Mouse (Mus musculus) heart, adult 2 months (tissue): ENCODE measurements around the gene Ggct.

ENCODE experiments used
- CTCF ChIP-seq: fragments of 200-600 bp; IDR thresholded peaks from 2 replicates; pipeline ENCODE4 v1.8.1; 2022; ENCODE audit warnings: antibody characterized with exemption, mild to moderate bottlenecking, moderate library complexity
- EP300 ChIP-seq: fragments of 200-500 bp; IDR thresholded peaks from 2 replicates; pipeline ENCODE4 v1.6.1; 2011; ENCODE audit warnings: low read depth, low read length, control low read depth; ENCODE audit not compliant: insufficient read depth
- POLR2A ChIP-seq: fragments of 200-500 bp; IDR thresholded peaks from 2 replicates; pipeline ENCODE4 v1.6.1; 2011; ENCODE audit warnings: mild to moderate bottlenecking, low read depth, low read length, control low read depth; ENCODE audit not compliant: insufficient read depth

DNA sequence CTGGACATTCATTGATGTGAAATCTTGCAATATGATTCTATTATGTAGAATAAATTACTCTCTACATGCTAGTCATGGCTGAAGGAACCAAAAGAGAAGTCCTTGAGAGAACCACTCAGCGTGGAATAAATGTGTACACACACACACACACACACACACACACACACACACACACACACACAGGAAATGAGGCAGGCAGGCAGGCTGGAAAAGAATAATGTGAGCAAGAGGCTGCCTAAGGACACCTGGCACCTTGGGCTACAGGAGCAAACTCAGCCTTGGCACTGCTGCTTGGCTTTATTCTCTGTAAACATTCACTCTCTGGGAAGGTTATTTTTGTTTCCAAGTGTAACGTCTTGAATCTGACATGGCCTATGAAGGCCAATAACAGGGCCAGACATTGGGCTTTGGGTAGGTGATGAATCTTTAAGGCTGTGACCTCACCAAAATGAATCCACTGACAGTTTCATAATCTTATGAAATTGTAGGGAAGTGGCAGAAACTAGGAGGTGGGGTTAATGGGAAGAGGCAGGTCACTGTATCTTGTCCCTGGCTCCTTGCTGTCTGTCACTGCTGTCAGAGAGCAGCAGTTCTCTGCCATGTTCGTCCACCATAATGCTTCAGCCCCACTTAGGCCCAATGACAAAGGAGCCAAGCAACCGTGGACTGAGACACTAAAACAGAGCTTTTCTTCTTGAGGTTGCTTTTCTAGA lies 46.4 kb downstream of the Ggct start:
- TF ChIP-seq POLR2A: no peak
- TF ChIP-seq CTCF: no peak
- no peak for TF ChIP-seq EP300
